Mouse (Mus musculus): ENCODE results near the gene Rsph9.

- TF ChIP-seq CTCF (IDR thresholded peaks at IDR 0.05; ENCODE audit: insufficient read depth, low read depth, low read length) (no peak), POLR2A (IDR thresholded peaks at IDR 0.05; ENCODE audit: insufficient read depth, low read depth, low read length) (0 out of 2 replicates have a peak, but pooled peaks have one; percentile 33)
Observed at GRCm38 (mm10) chr17:46143578-46144423, at the start of gene Rsph9.

All from olfactory bulb, adult 2 months (tissue).